Mouse (Mus musculus) heart, adult 2 months (tissue): ENCODE data around the gene B4galt4. TPM values are rescaled to one million over a fixed set of nuclear protein-coding genes. Genes with fewer than 3 reads are reported as not detected.

Source experiments
- DNase-seq, 2 experiments: peaks; one replicate each; pipeline ENCODE4 v3.0.0; 2021
- H3K27ac ChIP-seq: fragments of 200-600 bp; 2 replicates; pipeline ENCODE4 v1.8.1; 2022
- H3K27me3 ChIP-seq: fragments of 200-500 bp; 2 replicates; pipeline ENCODE4 v1.6.1; 2012; ENCODE audit warnings: mild to moderate bottlenecking, low read length, inconsistent platforms, mixed read lengths; ENCODE audit not compliant: control insufficient read depth, insufficient read depth
- H3K36me3 ChIP-seq: fragments of 200-500 bp; 2 replicates; pipeline ENCODE4 v1.6.1; 2012; ENCODE audit warnings: low read length, inconsistent platforms; ENCODE audit not compliant: control insufficient read depth, insufficient read depth
- H3K4me1 ChIP-seq: fragments of 200-500 bp; 2 replicates; pipeline ENCODE4 v1.6.1; 2011; ENCODE audit warnings: low read length; ENCODE audit not compliant: control insufficient read depth, insufficient read depth
- H3K4me3 ChIP-seq: fragments of 200-600 bp; 2 replicates; pipeline ENCODE4 v1.8.1; 2022
- H3K79me2 ChIP-seq: fragments of 200-500 bp; replicated peaks from 2 replicates; pipeline ENCODE4 v1.6.1; 2012; ENCODE audit warnings: mild to moderate bottlenecking, inconsistent platforms, low read length, moderate library complexity, mixed read lengths; ENCODE audit not compliant: control insufficient read depth, insufficient read depth
- H3K9ac ChIP-seq: fragments of 200-500 bp; 2 replicates; pipeline ENCODE4 v1.6.1; 2012; ENCODE audit warnings: low read depth, mild to moderate bottlenecking, control low read depth, inconsistent platforms, low read length, mixed read lengths
- CTCF ChIP-seq: fragments of 200-600 bp; IDR thresholded peaks from 2 replicates; pipeline ENCODE4 v1.8.1; 2022; ENCODE audit warnings: antibody characterized with exemption, mild to moderate bottlenecking, moderate library complexity
- EP300 ChIP-seq: fragments of 200-500 bp; IDR thresholded peaks from 2 replicates; pipeline ENCODE4 v1.6.1; 2011; ENCODE audit warnings: low read depth, low read length, control low read depth; ENCODE audit not compliant: insufficient read depth
- POLR2A ChIP-seq: fragments of 200-500 bp; IDR thresholded peaks from 2 replicates; pipeline ENCODE4 v1.6.1; 2011; ENCODE audit warnings: mild to moderate bottlenecking, low read depth, low read length, control low read depth; ENCODE audit not compliant: insufficient read depth
- WGBS: fragments of 180-500 bp; shearing (Covaris S2); methylation state at CpG from one replicate; pipeline ENCODE4 v1.1.7; 2018; 5-methylcytosine and 5-hydroxymethylcytosine counted together
- intact Hi-C: fragments of 180-260 bp; cut with DNase I; formaldehyde crosslinking; loops from one replicate; pipeline ENCODE4 v1.15.1; 2025
- polyA plus RNA-seq: library from polyadenylated mRNA; depleted of rRNA; stranded (reverse); fragments of >200 nt; gene quantifications from 2 replicates; pipeline ENCODE4 v1.2.3, GENCODE M21; 2012; rRNA removed
- total RNA-seq, 2 experiments: library from RNA; stranded (reverse); gene quantifications; 2 replicates each; pipeline ENCODE4 v1.2.3; 2021

B4galt4 gene
- total and polyA plus RNA-seq, 3 experiments = 6.4 to 13.2 (median 8.1) TPM

GRCm38 (mm10) chr16:38810196-38810595 lies 68.1 kb downstream of the B4galt4 start:
- no peak overlapping the region for H3K4me3 ChIP-seq
- H3K27me3 ChIP-seq = no peaks in the 10 kb centered on the region
- no peaks in the 10 kb centered on the region for H3K36me3 ChIP-seq
- H3K27ac ChIP-seq = no peak overlapping the region
- no peak for DNase-seq
- TF ChIP-seq EP300 (no peak), CTCF (no peak), POLR2A (no peak)
- WGBS = 64% methylated on average over 5 of the region's 5 CpGs
- intact Hi-C loops = loop anchor here (5.0 kb wide), 2 partner anchors 178 to 193 kb away; no protein-coding TSS in a partner anchor
- H3K9ac ChIP-seq = no peak overlapping the region
- no peaks in the 10 kb centered on the region for H3K4me1 ChIP-seq
- no peaks in the 10 kb centered on the region for H3K79me2 ChIP-seq

GRCm38 (mm10) chr16:38812521-38812920 lies 70.5 kb downstream of the B4galt4 start:
- H3K36me3 ChIP-seq = no peaks in the 10 kb centered on the region
- 16% methylated on average over 8 of the region's 8 CpGs for WGBS
- no peaks in the 10 kb centered on the region for H3K79me2 ChIP-seq
- no peak overlapping the region for H3K9ac ChIP-seq
- H3K27me3 ChIP-seq = no peaks in the 10 kb centered on the region
- TF ChIP-seq POLR2A = no peak
- TF ChIP-seq CTCF = peak; percentile 97
- TF ChIP-seq EP300 = peak; percentile 74
- peak; percentile 68 to 72 for DNase-seq
- H3K4me3 ChIP-seq = no peak overlapping the region
- H3K4me1 ChIP-seq = no peaks in the 10 kb centered on the region
- no peak overlapping the region for H3K27ac ChIP-seq
- intact Hi-C loops = loop anchor here (1.0 to 5.0 kb wide), 4 partner anchors 54 to 276 kb away; no protein-coding TSS in a partner anchor

Other genes with a start within 250 kb of the B4galt4 start
- gene Timmdc1, start 219.6 kb upstream of the B4galt4 start, total RNA-seq = 10 to 100 TPM; 60.4 to 66.1 TPM
- gene Timmdc1, start 219.6 kb upstream of the B4galt4 start, polyA plus RNA-seq = 22.2 and 27.0 TPM in 2 replicates
- gene Poglut1, start 192.0 kb upstream of the B4galt4 start, total RNA-seq = 10 to 100 TPM; 10.8 to 11.0 TPM
- gene Poglut1, start 192.0 kb upstream of the B4galt4 start, polyA plus RNA-seq = 12.9 and 18.0 TPM in 2 replicates
- 10 to 100 TPM; 18.3 to 21.8 TPM for gene Tmem39a, start 183.6 kb upstream of the B4galt4 start, total RNA-seq
- 45.3 and 65.2 TPM in 2 replicates for gene Tmem39a, start 183.6 kb upstream of the B4galt4 start, polyA plus RNA-seq
- gene Arhgap31, start 29.0 kb upstream of the B4galt4 start, total RNA-seq = 10 to 100 TPM; 38.2 to 41.2 TPM
- 14.1 and 20.1 TPM in 2 replicates for gene Arhgap31, start 29.0 kb upstream of the B4galt4 start, polyA plus RNA-seq
- 1 to 10 TPM; 3.2 to 3.8 TPM for gene Upk1b, start 58.1 kb downstream of the B4galt4 start, total RNA-seq
- gene Upk1b, start 58.1 kb downstream of the B4galt4 start, polyA plus RNA-seq = 8.4 and 10.2 TPM in 2 replicates
- not detected for gene 4930435E12Rik, start 86.5 kb downstream of the B4galt4 start, total RNA-seq
- gene 4930435E12Rik, start 86.5 kb downstream of the B4galt4 start, polyA plus RNA-seq = not detected in 2 replicates
- under 1 TPM; 0.48 to 0.76 TPM for gene Igsf11, start 150.4 kb downstream of the B4galt4 start, total RNA-seq
- gene Igsf11, start 150.4 kb downstream of the B4galt4 start, polyA plus RNA-seq = 0.50 and 1.0 TPM in 2 replicates